8 mouse cellular contexts compared by ENCODE assay signal in the genomic region with DNA sequence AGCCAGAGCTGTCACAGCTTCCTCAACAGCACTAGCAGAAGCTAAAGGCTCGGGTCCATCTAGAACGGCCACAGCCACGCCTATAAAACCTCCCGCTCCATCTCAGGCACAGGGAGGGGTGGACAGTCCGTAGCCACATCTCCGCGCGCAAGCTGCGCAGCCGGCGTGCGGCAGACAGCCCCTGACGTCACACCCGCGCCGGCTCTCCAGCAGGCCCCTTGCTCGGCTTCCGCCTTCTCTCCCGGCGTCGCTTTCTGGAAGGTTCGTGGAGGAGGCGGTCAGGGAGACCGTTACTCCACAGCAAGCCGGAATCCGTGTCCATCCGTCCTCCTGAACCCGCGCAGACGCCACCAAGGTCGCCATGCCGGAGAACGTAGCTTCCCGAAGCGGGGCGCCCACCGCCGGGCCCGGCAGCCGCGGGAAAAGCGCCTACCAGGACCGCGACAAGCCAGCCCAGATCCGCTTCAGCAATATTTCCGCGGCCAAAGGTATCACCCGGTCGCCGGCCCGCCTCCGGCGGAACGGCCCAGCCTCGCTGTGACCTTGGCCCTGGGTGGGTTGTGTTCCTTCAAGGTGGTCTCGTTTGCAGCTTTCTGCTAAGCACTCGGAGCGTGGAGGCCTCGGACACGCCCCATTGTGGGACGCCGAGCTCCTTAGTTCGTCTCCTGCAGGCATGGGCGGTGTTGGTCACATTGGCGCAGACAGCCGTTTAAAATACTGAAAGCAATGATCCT. TPM values are rescaled to one million over a fixed set of nuclear protein-coding genes. Genes with fewer than 3 reads are reported as not detected.
DNase-seq lines count a peak whose midpoint lies in the region; ATAC-seq and TF ChIP-seq lines count a peak whose summit lies in the region.

Gene Cct4, plus strand, starts transcription at position 127 of the 734 bp plus-strand sequence.

- peaks cover 46% of the 10 kb centered on the region for H3K79me3 ChIP-seq in C2C12 (ENCODE audit: low read depth)

- DNase-seq in brain, embryonic 14.5 days (ENCODE audit: low read depth) = peak; percentile 98
- peak; percentile 97 for DNase-seq in kidney, postnatal 10 days
- peak; percentile 88 to 89 for DNase-seq in natural killer cell, adult 2 months (ENCODE audit: low spot score in 2 of 2)

- H3ac ChIP-seq in C2C12 (ENCODE audit: control insufficient read depth, insufficient read length, low read depth) = peak within 1 kb of the TSS; percentile 88

- peak within 1 kb of the TSS; percentile 95 for H3K27ac ChIP-seq in heart, embryonic 12.5 days (ENCODE audit: poor library complexity, severe bottlenecking)
- peak within 1 kb of the TSS; percentile 90 for H3K27ac ChIP-seq in liver, embryonic 12.5 days
- peak within 1 kb of the TSS; percentile 89 for H3K27ac ChIP-seq in stomach, embryonic 15.5 days

- TF ChIP-seq CTCF in C2C12 (IDR thresholded peaks at IDR 0.05; ENCODE audit: control insufficient read depth, insufficient read depth, insufficient read length) = no peak
- no peak for TF ChIP-seq CTCF in brain, embryonic 14.5 days (IDR thresholded peaks at IDR 0.05; ENCODE audit: borderline replicate concordance, extremely low read depth, insufficient read depth, insufficient read length)

- H3K79me2 ChIP-seq in C2C12 (ENCODE audit: control insufficient read depth, insufficient read depth) = peaks cover 52% of the 10 kb centered on the region

- H3K4me3 ChIP-seq in C2C12 (ENCODE audit: insufficient read depth, poor library complexity, severe bottlenecking) = peak within 1 kb of the TSS; percentile 88
- H3K4me3 ChIP-seq in erythroblast, embryonic 14.5 days (replicated peaks) = peak within 1 kb of the TSS; percentile 99
- peak within 1 kb of the TSS; percentile 96 for H3K4me3 ChIP-seq in heart, embryonic 12.5 days
- peak within 1 kb of the TSS; percentile 82 for H3K4me3 ChIP-seq in liver, embryonic 12.5 days
- peak within 1 kb of the TSS; percentile 88 for H3K4me3 ChIP-seq in stomach, embryonic 15.5 days (replicated peaks)

- H3K9ac ChIP-seq in heart, embryonic 12.5 days = peak within 1 kb of the TSS; percentile 96
- peak within 1 kb of the TSS; percentile 84 for H3K9ac ChIP-seq in liver, embryonic 12.5 days
- peak within 1 kb of the TSS; percentile 85 for H3K9ac ChIP-seq in stomach, embryonic 15.5 days

- TF ChIP-seq POLR2A in brain, embryonic 14.5 days (IDR thresholded peaks at IDR 0.05; ENCODE audit: borderline replicate concordance, extremely low read depth, insufficient read depth, insufficient read length, poor library complexity, severe bottlenecking) = peak; percentile 87

- H3K27me3 ChIP-seq in C2C12 (ENCODE audit: control insufficient read depth, insufficient read depth, insufficient read length) = no peaks in the 10 kb centered on the region
- no peaks in the 10 kb centered on the region for H3K27me3 ChIP-seq in erythroblast, embryonic 14.5 days (ENCODE audit: control insufficient read depth)
- no peaks in the 10 kb centered on the region for H3K27me3 ChIP-seq in heart, embryonic 12.5 days (replicated peaks)
- no peaks in the 10 kb centered on the region for H3K27me3 ChIP-seq in liver, embryonic 12.5 days (replicated peaks)
- H3K27me3 ChIP-seq in stomach, embryonic 15.5 days (replicated peaks) = no peaks in the 10 kb centered on the region

- peak within 1 kb of the TSS; percentile 88 for H3K4me2 ChIP-seq in heart, embryonic 12.5 days
- H3K4me2 ChIP-seq in liver, embryonic 12.5 days = peak within 1 kb of the TSS; percentile 86
- H3K4me2 ChIP-seq in stomach, embryonic 15.5 days = peak within 1 kb of the TSS; percentile 86

- peaks cover 36% of the 10 kb centered on the region for H3K4me1 ChIP-seq in erythroblast, embryonic 14.5 days (ENCODE audit: control insufficient read depth)
- H3K4me1 ChIP-seq in heart, embryonic 12.5 days (replicated peaks) = peaks cover 10% of the 10 kb centered on the region
- peaks cover 22% of the 10 kb centered on the region for H3K4me1 ChIP-seq in liver, embryonic 12.5 days
- H3K4me1 ChIP-seq in stomach, embryonic 15.5 days = peaks cover 8% of the 10 kb centered on the region

- no peaks in the 10 kb centered on the region for H3K9me3 ChIP-seq in erythroblast, embryonic 14.5 days (ENCODE audit: control insufficient read depth, low read length)
- H3K9me3 ChIP-seq in heart, embryonic 12.5 days (replicated peaks) = no peaks in the 10 kb centered on the region
- H3K9me3 ChIP-seq in liver, embryonic 12.5 days (replicated peaks) = no peaks in the 10 kb centered on the region
- no peaks in the 10 kb centered on the region for H3K9me3 ChIP-seq in stomach, embryonic 15.5 days

- ATAC-seq in heart, embryonic 12.5 days (ENCODE audit: insufficient number of reproducible peaks, low FRiP score) = peak; percentile 99
- ATAC-seq in liver, embryonic 12.5 days = peak; percentile 97
- ATAC-seq in stomach, embryonic 15.5 days (ENCODE audit: insufficient read depth, low FRiP score, low read depth) = peak; percentile 97

- whole genome bisulfite sequencing in heart, embryonic 12.5 days = under 1% methylated on average over 66 of the region's 66 CpGs
- under 1% methylated on average over 66 of the region's 66 CpGs for WGBS in liver, embryonic 12.5 days (ENCODE audit: insufficient replicate concordance)
- WGBS in stomach, embryonic 15.5 days = under 1% methylated on average over 66 of the region's 66 CpGs

- peaks cover 41% of the 10 kb centered on the region for H3K36me3 ChIP-seq in C2C12 (ENCODE audit: control insufficient read depth, insufficient read depth)
- H3K36me3 ChIP-seq in erythroblast, embryonic 14.5 days (ENCODE audit: control insufficient read depth) = peaks cover 36% of the 10 kb centered on the region
- H3K36me3 ChIP-seq in heart, embryonic 12.5 days = peaks cover 19% of the 10 kb centered on the region
- H3K36me3 ChIP-seq in liver, embryonic 12.5 days = peaks cover 33% of the 10 kb centered on the region
- peaks cover 14% of the 10 kb centered on the region for H3K36me3 ChIP-seq in stomach, embryonic 15.5 days

TF ChIP-seq in C2C12, 6 proteins besides CTCF, POLR2A, EP300 and RAD21:
- TF ChIP-seq MAX (IDR thresholded peaks at IDR 0.05) = peak; percentile 96
- no peak for TF ChIP-seq MYOD1 (IDR thresholded peaks at IDR 0.05; ENCODE audit: control insufficient read depth, insufficient read length, low read depth)
- TF ChIP-seq CEBPB (IDR thresholded peaks at IDR 0.05; ENCODE audit: low read depth) = peak; percentile 6
- TF ChIP-seq MYOG (IDR thresholded peaks at IDR 0.05; ENCODE audit: control insufficient read depth, extremely low read depth, insufficient read length) = no peak
- TF ChIP-seq USF1 (IDR thresholded peaks at IDR 0.05; ENCODE audit: low read depth) = no peak
TF ChIP-seq in C2C12: peak in this region for 2.

RNA-seq across cellular contexts. Expression of gene Cct4, which starts in this region (rescaled TPM):
- 144 TPM for polyA plus RNA-seq in C2C12 (2012; fragmentation: generic; extraction: Trizol)
- polyA plus RNA-seq in brain, embryonic 14.5 days (2012; rRNA removed) = 127 and 169 TPM in 2 replicates
- 17.0 and 22.5 TPM in 2 replicates for polyA plus RNA-seq in erythroblast, embryonic 14.5 days (2012)
- polyA plus RNA-seq in heart, embryonic 12.5 days (2016; fragmentation: Nextera tagmentation; extraction: Ambion mirVana) = 240 and 247 TPM in 2 replicates
- 240 and 269 TPM in 2 replicates for polyA plus RNA-seq in liver, embryonic 12.5 days (2016; fragmentation: Nextera tagmentation; extraction: Ambion mirVana)
- 248 and 251 TPM in 2 replicates for polyA plus RNA-seq in stomach, embryonic 15.5 days (2015; fragmentation: Nextera tagmentation; extraction: Ambion mirVana)

Comparison
In these comparisons a context has a peak if more than half of its experiments do, and no peak if none do; other contexts are left out.
1. Peak in every context shown above with its lines: DNase-seq, ATAC-seq, H3K4me3 ChIP-seq and H3K27ac ChIP-seq.